Mouse (Mus musculus) embryonic facial prominence, embryonic 13.5 days (tissue): ENCODE measurements at regions not wholly inside any gene's neighbourhood (a gene's known extent, or its start where the extent isn't known, plus 50 kb on each side); places are given as distances from the start of the nearest gene placed in this dataset. TPM values are rescaled to one million over a fixed set of nuclear protein-coding genes. Genes with fewer than 3 reads are reported as not detected.

Experiments used
- ATAC-seq: fragments of 200-750 bp; cut with Nextera tagmentation; 2 replicates; pipeline ENCODE4 v1.8.0; 2017; ENCODE audit warnings: low read depth; ENCODE audit not compliant: insufficient number of reproducible peaks, insufficient read depth, low FRiP score, low TSS enrichment
- H3K27ac ChIP-seq: fragments of 300-500 bp; sonication (generic); 2 replicates; pipeline ENCODE4 v1.5.1; 2015; ENCODE audit warnings: moderate library complexity, mild to moderate bottlenecking, inconsistent platforms
- H3K27me3 ChIP-seq: fragments of 300-500 bp; sonication (generic); 2 replicates; pipeline ENCODE4 v1.6.1; 2015; ENCODE audit warnings: mild to moderate bottlenecking, inconsistent platforms
- H3K36me3 ChIP-seq: fragments of 300-500 bp; sonication (generic); 2 replicates; pipeline ENCODE4 v1.6.1; 2015; ENCODE audit warnings: mild to moderate bottlenecking, inconsistent platforms
- H3K4me1 ChIP-seq: fragments of 300-500 bp; sonication (generic); 2 replicates; pipeline ENCODE4 v1.6.1; 2015; ENCODE audit warnings: inconsistent platforms
- H3K4me2 ChIP-seq: fragments of 300-500 bp; sonication (generic); 2 replicates; pipeline ENCODE4 v1.6.1; 2015; ENCODE audit warnings: moderate library complexity, mild to moderate bottlenecking, inconsistent platforms
- H3K4me3 ChIP-seq: fragments of 300-500 bp; sonication (generic); 2 replicates; pipeline ENCODE4 v1.5.1; 2015; ENCODE audit warnings: mild to moderate bottlenecking, inconsistent platforms
- H3K9ac ChIP-seq: fragments of 300-500 bp; sonication (generic); 2 replicates; pipeline ENCODE4 v1.6.1; 2015; ENCODE audit warnings: mild to moderate bottlenecking, inconsistent platforms
- H3K9me3 ChIP-seq: fragments of 300-500 bp; sonication (generic); 2 replicates; pipeline ENCODE4 v1.6.1; 2016; ENCODE audit warnings: inconsistent platforms
- WGBS: fragments of 180-500 bp; shearing (Covaris S2); methylation state at CpG from one replicate; pipeline ENCODE4 v1.1.7; 2015; ENCODE audit warnings: mixed read lengths; 5-methylcytosine and 5-hydroxymethylcytosine counted together
- microRNA-seq: library from miRNA; unstranded; fragments of <30 nt; microRNA quantifications from one replicate; pipeline ENCODE4, GENCODE M21; 2016

GRCm38 (mm10) chr3:6137374-6137773 lies 386.8 kb downstream of the Gm8797 start:
- Histone ChIP-seq H3K27ac (no peak overlapping the region), H3K9ac (no peak overlapping the region), H3K4me1 (no peaks in the 10 kb centered on the region), H3K9me3 (peaks cover 15% of the 10 kb centered on the region), H3K36me3 (peaks cover 4% of the 10 kb centered on the region; the same call in 1 of the 2 replicates), H3K4me2 (no peak overlapping the region), H3K27me3 (no peaks in the 10 kb centered on the region), H3K4me3 (no peak overlapping the region)
- 97% methylated on average over 17 of the region's 17 CpGs for WGBS
- no peak for ATAC-seq

DNA sequence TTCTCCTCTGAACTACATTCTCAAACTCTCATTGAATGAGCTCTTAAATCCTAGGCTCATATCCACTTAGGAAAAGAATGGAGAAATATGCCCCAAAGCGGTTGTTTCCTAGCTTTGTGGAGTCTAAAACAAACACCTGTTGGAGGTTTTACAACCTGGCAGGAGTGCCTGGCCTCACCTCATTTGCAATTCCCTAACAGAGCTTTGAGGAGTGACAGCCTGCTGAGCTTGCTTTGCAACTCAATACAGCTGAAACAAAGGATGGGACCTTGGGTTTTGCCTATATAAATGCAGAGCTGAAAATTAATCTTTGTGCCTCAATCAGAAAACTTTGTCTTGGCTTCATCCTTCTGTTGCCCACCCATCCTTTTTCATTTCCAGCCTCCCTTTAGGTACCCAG lies 423.2 kb downstream of the Gm8797 start:
- Histone ChIP-seq H3K4me1 (no peaks in the 10 kb centered on the region), H3K36me3 (no peaks in the 10 kb centered on the region), H3K4me3 (no peak overlapping the region), H3K27me3 (no peaks in the 10 kb centered on the region), H3K27ac (no peak overlapping the region), H3K4me2 (no peak overlapping the region), H3K9me3 (0 out of 2 replicates have a peak, but pooled peaks cover 2% of the 10 kb centered on the region), H3K9ac (no peak overlapping the region)
- 43% methylated on average over 1 of the region's 1 CpGs for WGBS
- ATAC-seq = no peak

- no peaks in the 10 kb centered on the region for H3K9me3 ChIP-seq
Measured at GRCm38 (mm10) chr3:6182533-6182932, 431.9 kb downstream of the Gm8797 start.

DNA sequence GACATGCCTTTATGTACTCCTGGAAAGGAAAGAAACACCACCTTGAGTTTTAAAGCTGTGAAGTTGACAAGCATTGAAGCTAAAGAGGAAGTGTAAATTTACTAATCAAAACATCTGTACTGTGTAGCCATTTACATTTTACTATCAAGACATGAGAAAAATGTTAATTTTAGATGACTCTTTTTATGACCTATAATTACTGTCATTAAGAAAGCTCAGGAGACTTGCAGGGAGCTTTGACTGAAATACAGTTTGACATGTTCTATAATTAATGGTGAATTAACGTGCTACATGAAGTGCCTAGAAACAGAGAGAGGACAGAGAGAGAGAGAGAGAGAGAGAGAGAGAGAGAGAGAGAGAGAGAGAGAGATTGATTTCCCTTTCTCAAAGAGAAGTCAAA lies 432.8 kb downstream of the Gm8797 start:
- Histone ChIP-seq H3K4me1 (no peaks in the 10 kb centered on the region), H3K9ac (no peak overlapping the region), H3K4me2 (no peak overlapping the region), H3K4me3 (no peak overlapping the region), H3K27me3 (no peaks in the 10 kb centered on the region), H3K36me3 (no peaks in the 10 kb centered on the region), H3K9me3 (no peaks in the 10 kb centered on the region), H3K27ac (no peak overlapping the region)
- ATAC-seq = no peak
- 33% methylated on average over 1 of the region's 1 CpGs for WGBS

More at GRCm38 (mm10) chr3:6182533-6182932, 431.9 kb downstream of the Gm8797 start:
- Histone ChIP-seq H3K27me3 (no peaks in the 10 kb centered on the region), H3K27ac (no peak overlapping the region), H3K9ac (no peak overlapping the region), H3K4me1 (no peaks in the 10 kb centered on the region), H3K4me2 (no peak overlapping the region), H3K4me3 (no peak overlapping the region), H3K36me3 (no peaks in the 10 kb centered on the region)
- ATAC-seq = no peak
- WGBS = 74% methylated on average over 2 of the region's 2 CpGs

DNA sequence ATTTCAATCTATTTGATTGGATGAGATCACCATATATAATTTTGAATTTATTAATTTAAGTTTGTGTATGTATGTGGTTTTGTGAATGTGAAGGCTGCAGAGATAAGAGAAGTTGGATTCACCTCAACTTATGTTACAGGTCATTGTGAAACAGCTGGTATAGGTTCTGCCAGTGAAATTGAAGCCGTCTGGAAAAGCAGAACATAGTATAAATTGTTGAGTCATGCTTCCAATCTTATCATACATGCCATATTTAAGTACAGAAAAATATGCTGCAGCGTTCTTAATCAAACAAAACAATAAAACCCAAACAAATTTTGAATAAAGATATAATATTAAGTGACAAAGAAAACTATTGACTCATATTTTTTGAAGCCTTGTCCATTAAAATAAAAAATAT lies 415.6 kb downstream of the 1700008P02Rik start:
- Histone ChIP-seq H3K9me3 (no peaks in the 10 kb centered on the region), H3K9ac (no peak overlapping the region), H3K27me3 (no peaks in the 10 kb centered on the region), H3K27ac (no peak overlapping the region), H3K4me1 (peaks cover 4% of the 10 kb centered on the region; the same call in 1 of the 2 replicates), H3K4me3 (no peak overlapping the region), H3K4me2 (no peak overlapping the region), H3K36me3 (no peaks in the 10 kb centered on the region)
- ATAC-seq = no peak
- WGBS = 48% methylated on average over 2 of the region's 2 CpGs

DNA sequence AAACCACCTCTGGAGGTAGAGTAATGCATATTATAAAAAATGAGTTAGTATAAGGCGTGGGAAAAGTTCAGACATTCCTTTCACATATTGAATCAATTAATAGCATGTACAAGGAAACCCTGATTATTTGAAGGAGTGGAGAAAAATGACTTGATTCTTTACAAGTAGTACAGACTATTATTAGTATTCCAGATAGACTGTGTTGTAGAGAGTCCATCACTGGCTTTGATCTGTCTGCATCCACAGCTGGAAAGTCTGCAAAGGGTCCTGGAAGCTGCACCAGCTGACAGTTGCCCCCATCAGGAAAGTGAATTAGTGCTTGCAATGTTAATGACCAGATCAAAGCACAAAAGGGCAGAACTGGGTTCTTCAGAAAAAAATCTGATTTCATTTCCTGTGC lies 391.6 kb downstream of the 1700008P02Rik start:
- Histone ChIP-seq H3K4me3 (no peak overlapping the region), H3K4me1 (no peaks in the 10 kb centered on the region), H3K4me2 (no peak overlapping the region), H3K27me3 (no peaks in the 10 kb centered on the region), H3K9me3 (no peaks in the 10 kb centered on the region), H3K27ac (no peak overlapping the region), H3K9ac (no peak overlapping the region), H3K36me3 (no peaks in the 10 kb centered on the region)
- 34% methylated on average over 1 of the region's 1 CpGs for WGBS
- ATAC-seq = no peak

Small RNA genes in the stretch of these regions (microRNA-seq; reads per million reads assigned to microRNA genes)
- gene Gm25144 (not detected), gene Gm25352 (not detected)
